Comparison of ENCODE assay signal across 13 mouse cellular contexts in the genomic region with DNA sequence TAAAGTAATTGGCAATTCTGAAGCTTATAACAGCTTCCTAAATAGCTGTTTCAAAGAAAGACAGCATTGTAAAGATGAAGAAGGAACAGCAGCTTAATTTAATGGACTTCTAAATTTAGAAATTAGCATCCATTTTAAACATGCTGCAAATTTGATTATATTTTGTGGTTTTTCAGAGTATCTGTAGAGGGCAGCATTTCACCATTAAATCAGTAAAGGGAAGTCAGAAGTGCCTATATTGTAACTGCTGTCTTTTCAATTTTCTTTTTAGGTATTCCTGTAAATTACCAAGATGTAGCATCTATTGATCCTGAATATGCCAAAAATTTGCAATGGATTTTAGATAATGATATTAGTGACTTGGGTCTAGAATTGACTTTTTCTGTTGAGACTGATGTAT.
DNase-seq lines count a peak whose midpoint lies in the region; ATAC-seq and TF ChIP-seq lines count a peak whose summit lies in the region.
"Had no signal": no experiment of that assay in that cellular context is flagged by ENCODE, and none has a peak within 500 bp of the region (broad histone marks: within the 10 kb centered on the region; RNA-seq: fewer than 3 reads in every experiment).

No protein-coding gene starts in this region.

- H3K4me1 ChIP-seq in embryonic facial prominence, embryonic 11.5 days (ENCODE audit: control insufficient read depth, insufficient read depth, low read length): no peaks in the 10 kb centered on the region
- H3K4me1 ChIP-seq in embryonic facial prominence, embryonic 10.5 days: peaks cover 14% of the 10 kb centered on the region
- H3K4me1 ChIP-seq: heart, embryonic 15.5 days; limb, embryonic 13.5 days; megakaryocyte, embryonic 14.5 days; neural tube, embryonic 12.5 days had no signal

- H3K36me3 ChIP-seq in embryonic facial prominence, embryonic 11.5 days (replicated peaks; ENCODE audit: control insufficient read depth, insufficient read depth, low read depth, low read length): no peaks in the 10 kb centered on the region; the same call in none of the 2 replicates
- H3K36me3 ChIP-seq in embryonic facial prominence, embryonic 10.5 days (replicated peaks): peaks cover 24% of the 10 kb centered on the region
- H3K36me3 ChIP-seq: heart, embryonic 15.5 days; neural tube, embryonic 12.5 days had no signal

- intact Hi-C loops in left cerebral cortex, adult 2 months (cut with DNase I): loop anchor here (2.0 to 10.0 kb wide), 2 partner anchors 124 to 338 kb away; no protein-coding TSS in a partner anchor

- H3K27me3 ChIP-seq in embryonic facial prominence, embryonic 11.5 days (ENCODE audit: control insufficient read depth, insufficient read depth, low read length): no peaks in the 10 kb centered on the region
- no peaks in the 10 kb centered on the region for H3K27me3 ChIP-seq in embryonic facial prominence, embryonic 10.5 days (replicated peaks; ENCODE audit: low read depth, poor library complexity, severe bottlenecking)
- H3K27me3 ChIP-seq: heart, embryonic 15.5 days; limb, embryonic 13.5 days; megakaryocyte, embryonic 14.5 days; neural tube, embryonic 12.5 days had no signal

- no peak overlapping the region for H3K27ac ChIP-seq in embryonic facial prominence, embryonic 11.5 days (replicated peaks; ENCODE audit: low read depth, low read length)
- no peak overlapping the region for H3K27ac ChIP-seq in embryonic facial prominence, embryonic 10.5 days (replicated peaks)
- H3K27ac ChIP-seq in left cerebral cortex, adult 2 months: no peak overlapping the region
- H3K27ac ChIP-seq: heart, embryonic 15.5 days; limb, embryonic 13.5 days; neural tube, embryonic 12.5 days had no signal

- ATAC-seq in embryonic facial prominence, embryonic 11.5 days (replicated peaks; ENCODE audit: insufficient number of reproducible peaks, low FRiP score, low TSS enrichment, low read depth): no peak

- no peaks in the 10 kb centered on the region for H3K9me3 ChIP-seq in embryonic facial prominence, embryonic 11.5 days (replicated peaks; ENCODE audit: control insufficient read depth, low read length)
- no peaks in the 10 kb centered on the region for H3K9me3 ChIP-seq in embryonic facial prominence, embryonic 10.5 days
- H3K9me3 ChIP-seq: heart, embryonic 15.5 days; limb, embryonic 13.5 days; megakaryocyte, embryonic 14.5 days; neural tube, embryonic 12.5 days had no signal

- no peak overlapping the region for H3K4me2 ChIP-seq in embryonic facial prominence, embryonic 11.5 days (ENCODE audit: low read depth, low read length)
- H3K4me2 ChIP-seq: heart, embryonic 15.5 days; limb, embryonic 13.5 days; neural tube, embryonic 12.5 days had no signal

- peak; percentile 39 for DNase-seq in embryonic facial prominence, embryonic 11.5 days (ENCODE audit: low spot score)
- no peak for DNase-seq in embryonic facial prominence, embryonic 10.5 days (ENCODE audit: low spot score)
- no peak for DNase-seq in left cerebral cortex, adult 2 months (ENCODE audit: extremely low spot score in 1 of 2, low spot score in 2 of 2)
- DNase-seq in left cerebral cortex, adult 9 months (ENCODE audit: low spot score in 2 of 2): no peak
- peak; percentile 19 for DNase-seq in Muller cell, postnatal 12 days (ENCODE audit: inconsistent ontology term)
- peak; percentile 24 for DNase-seq in induced T-regulatory cell, adult 2 months (ENCODE audit: low read depth)
- no peak for DNase-seq in adrenal gland, adult 18-20 months (ENCODE audit: low spot score in 2 of 2)
- DNase-seq in adrenal gland, postnatal 10 days: no peak
- DNase-seq: kidney, postnatal 4 days had no signal

- no peak overlapping the region for H3K9ac ChIP-seq in embryonic facial prominence, embryonic 11.5 days (replicated peaks; ENCODE audit: low read length)
- H3K9ac ChIP-seq: heart, embryonic 15.5 days; limb, embryonic 13.5 days; neural tube, embryonic 12.5 days had no signal

- H3K4me3 ChIP-seq in embryonic facial prominence, embryonic 11.5 days (ENCODE audit: low read depth, low read length): no peak overlapping the region
- H3K4me3 ChIP-seq in embryonic facial prominence, embryonic 10.5 days: no peak overlapping the region
- H3K4me3 ChIP-seq in left cerebral cortex, adult 2 months: no peak overlapping the region
- H3K4me3 ChIP-seq: heart, embryonic 15.5 days; limb, embryonic 13.5 days; megakaryocyte, embryonic 14.5 days; neural tube, embryonic 12.5 days had no signal

- peak; percentile 70 for TF ChIP-seq CTCF in left cerebral cortex, adult 2 months (IDR thresholded peaks at IDR 0.05)

Comparison
In these comparisons a context has a peak if more than half of its experiments do, and no peak if none do; other contexts are left out.
1. DNase-seq: peak in embryonic facial prominence, embryonic 11.5 days (single experiment), Muller cell, postnatal 12 days (single experiment) and induced T-regulatory cell, adult 2 months (single experiment); none in embryonic facial prominence, embryonic 10.5 days (single experiment), left cerebral cortex, adult 2 months (0 of 2), left cerebral cortex, adult 9 months (0 of 2), adrenal gland, adult 18-20 months (0 of 2) and adrenal gland, postnatal 10 days (single experiment).